ENCODE assay signal across 15 mouse cellular contexts in genomic region chr5:122716793-122717192, GRCm38 (mm10). TPM values are rescaled to one million over a fixed set of nuclear protein-coding genes. Genes with fewer than 3 reads are reported as not detected.
DNase-seq lines count a peak whose midpoint lies in the region; ATAC-seq and TF ChIP-seq lines count a peak whose summit lies in the region.
"Had no signal": no experiment of that assay in that cellular context is flagged by ENCODE, and none has a peak within 500 bp of the region (broad histone marks: within the 10 kb centered on the region; RNA-seq: fewer than 3 reads in every experiment).

No protein-coding gene starts in this region.

- 0 out of 2 replicates have a peak, but pooled peaks have one; percentile 10 for TF ChIP-seq CTCF in hindbrain, postnatal 0 days (IDR thresholded peaks at IDR 0.05; ENCODE audit: low read depth)
- TF ChIP-seq CTCF in lung, embryonic 14.5 days (IDR thresholded peaks at IDR 0.05; ENCODE audit: low read depth) = 0 out of 2 replicates have a peak, but pooled peaks have one; percentile 27
- TF ChIP-seq CTCF in MEL (IDR thresholded peaks at IDR 0.05 in 2 of 3, conservative IDR thresholded peaks at IDR 0.05 in 1 of 3; ENCODE audit: control insufficient read depth in 1 of 3, insufficient read depth in 1 of 3, low read depth in 2 of 3, low read length in 3 of 3, poor library complexity in 1 of 3, severe bottlenecking in 1 of 3) = peak in 2 of 3 experiments; percentile 38 to 42; a peak in 4 of 6 replicates

- ATAC-seq in hindbrain, postnatal 0 days = no peak
- ATAC-seq in lung, embryonic 14.5 days (ENCODE audit: insufficient read depth) = no peak
- no peak for ATAC-seq in forebrain, embryonic 15.5 days (replicated peaks)
- ATAC-seq: intestine, embryonic 16.5 days had no signal

- WGBS in hindbrain, postnatal 0 days = 99% methylated on average over 2 of the region's 2 CpGs
- 90% methylated on average over 2 of the region's 2 CpGs for WGBS in hindbrain, embryonic 10.5 days
- WGBS in lung, embryonic 14.5 days = 92% methylated on average over 2 of the region's 2 CpGs
- WGBS in forebrain, embryonic 15.5 days = 100% methylated on average over 2 of the region's 2 CpGs

- TF ChIP-seq RAD21 in MEL (IDR thresholded peaks at IDR 0.05; ENCODE audit: low read depth, low read length) = peak; percentile 30

- no peaks in the 10 kb centered on the region for H3K27me3 ChIP-seq in hindbrain, postnatal 0 days (ENCODE audit: insufficient read depth, low read length)
- H3K27me3 ChIP-seq in hindbrain, embryonic 10.5 days (ENCODE audit: insufficient read depth, poor library complexity, severe bottlenecking) = no peaks in the 10 kb centered on the region
- H3K27me3 ChIP-seq in lung, embryonic 14.5 days (ENCODE audit: insufficient read depth, low read length) = no peaks in the 10 kb centered on the region
- no peaks in the 10 kb centered on the region for H3K27me3 ChIP-seq in MEL (ENCODE audit: control insufficient read depth in 1 of 2, insufficient read depth in 2 of 2, low read length in 2 of 2)
- H3K27me3 ChIP-seq in splenic B cell, adult 2 months (ENCODE audit: control insufficient read depth, insufficient read depth, low read length, poor library complexity, severe bottlenecking) = no peaks in the 10 kb centered on the region
- H3K27me3 ChIP-seq in forebrain, embryonic 15.5 days = no peaks in the 10 kb centered on the region
- H3K27me3 ChIP-seq: forebrain, embryonic 12.5 days; lung, embryonic 15.5 days had no signal

- no peaks in the 10 kb centered on the region for H3K79me2 ChIP-seq in MEL (ENCODE audit: control insufficient read depth, insufficient read depth, low read length, poor library complexity)

- no peak for DNase-seq in hindbrain, postnatal 0 days (ENCODE audit: low spot score)
- no peak for DNase-seq in hindbrain, embryonic 10.5 days (ENCODE audit: low spot score)
- DNase-seq in lung, embryonic 14.5 days = no peak
- no peak for DNase-seq in lung, adult 18-20 months
- DNase-seq in MEL (ENCODE audit: low read depth, low spot score) = peak; percentile 50
- DNase-seq in splenic B cell, adult 2 months (ENCODE audit: low read depth, low spot score) = peak; percentile 38
- no peak for DNase-seq in spleen, postnatal 36 days (ENCODE audit: low spot score in 2 of 2)
- DNase-seq: kidney, postnatal 14 days; layer of hippocampus, adult 9-11 months; midbrain, embryonic 14.5 days had no signal

- no peak for TF ChIP-seq EP300 in MEL (IDR thresholded peaks at IDR 0.05; ENCODE audit: low read depth in 1 of 2, low read length in 2 of 2)

- TF ChIP-seq POLR2A in MEL (IDR thresholded peaks at IDR 0.05; ENCODE audit: control insufficient read depth in 1 of 2, insufficient read depth in 1 of 2, low read depth in 1 of 2, low read length in 2 of 2, poor library complexity in 1 of 2) = no peak

- H3K4me3 ChIP-seq in hindbrain, postnatal 0 days (ENCODE audit: low read length) = no peak overlapping the region
- no peak overlapping the region for H3K4me3 ChIP-seq in hindbrain, embryonic 10.5 days
- H3K4me3 ChIP-seq in lung, embryonic 14.5 days (ENCODE audit: low read depth, low read length) = no peak overlapping the region
- H3K4me3 ChIP-seq in MEL (ENCODE audit: control insufficient read depth in 1 of 2, insufficient read depth in 1 of 2, low read depth in 2 of 2, low read length in 2 of 2) = no peak overlapping the region
- H3K4me3 ChIP-seq in forebrain, embryonic 15.5 days = no peak overlapping the region
- H3K4me3 ChIP-seq: forebrain, embryonic 12.5 days; lung, embryonic 15.5 days; myocyte had no signal

- no peaks in the 10 kb centered on the region for H3K4me1 ChIP-seq in hindbrain, postnatal 0 days (ENCODE audit: insufficient read depth, low read length)
- H3K4me1 ChIP-seq in hindbrain, embryonic 10.5 days (replicated peaks) = no peaks in the 10 kb centered on the region
- peaks cover 5% of the 10 kb centered on the region; the same call in 1 of the 2 replicates for H3K4me1 ChIP-seq in lung, embryonic 14.5 days (ENCODE audit: insufficient read depth)
- H3K4me1 ChIP-seq in MEL (ENCODE audit: control insufficient read depth in 1 of 2, insufficient read depth in 2 of 2, low read length in 2 of 2) = no peaks in the 10 kb centered on the region
- no peaks in the 10 kb centered on the region for H3K4me1 ChIP-seq in forebrain, embryonic 15.5 days
- H3K4me1 ChIP-seq: forebrain, embryonic 12.5 days had no signal

- H3K27ac ChIP-seq in hindbrain, postnatal 0 days = no peak overlapping the region
- H3K27ac ChIP-seq in hindbrain, embryonic 10.5 days = no peak overlapping the region
- H3K27ac ChIP-seq in lung, embryonic 14.5 days (ENCODE audit: low read depth) = no peak overlapping the region
- no peak overlapping the region for H3K27ac ChIP-seq in MEL (ENCODE audit: control insufficient read depth, low read depth, low read length)
- H3K27ac ChIP-seq in forebrain, embryonic 15.5 days (replicated peaks) = no peak overlapping the region
- H3K27ac ChIP-seq: forebrain, embryonic 12.5 days; lung, embryonic 15.5 days had no signal

- H3K36me3 ChIP-seq in hindbrain, postnatal 0 days (ENCODE audit: insufficient read depth, low read length) = no peaks in the 10 kb centered on the region; the same call in 1 of the 2 replicates
- H3K36me3 ChIP-seq in hindbrain, embryonic 10.5 days = no peaks in the 10 kb centered on the region
- no peaks in the 10 kb centered on the region for H3K36me3 ChIP-seq in lung, embryonic 14.5 days (ENCODE audit: insufficient read depth)
- H3K36me3 ChIP-seq in MEL (ENCODE audit: control insufficient read depth in 1 of 2, insufficient read depth in 2 of 2, low read length in 2 of 2) = peaks cover 0 to 10% of the 10 kb centered on the region in 2 experiments; a peak in 2 of 4 replicates
- H3K36me3 ChIP-seq in splenic B cell, adult 2 months (ENCODE audit: control insufficient read depth, insufficient read depth, low read length, poor library complexity, severe bottlenecking) = peaks cover 4% of the 10 kb centered on the region
- H3K36me3 ChIP-seq in forebrain, embryonic 15.5 days = no peaks in the 10 kb centered on the region
- H3K36me3 ChIP-seq: forebrain, embryonic 12.5 days; lung, embryonic 15.5 days had no signal

- H3K9ac ChIP-seq in hindbrain, postnatal 0 days (replicated peaks; ENCODE audit: low read length) = no peak overlapping the region
- no peak overlapping the region for H3K9ac ChIP-seq in lung, embryonic 14.5 days
- H3K9ac ChIP-seq in MEL (ENCODE audit: control insufficient read depth, low read depth, low read length, poor library complexity, severe bottlenecking) = no peak overlapping the region
- H3K9ac ChIP-seq in forebrain, embryonic 15.5 days (replicated peaks) = no peak overlapping the region
- H3K9ac ChIP-seq: forebrain, embryonic 12.5 days; lung, embryonic 15.5 days had no signal

- H3K9me3 ChIP-seq in hindbrain, postnatal 0 days (ENCODE audit: low read length) = no peaks in the 10 kb centered on the region
- 0 out of 2 replicates have a peak, but pooled peaks cover 7% of the 10 kb centered on the region for H3K9me3 ChIP-seq in hindbrain, embryonic 10.5 days
- H3K9me3 ChIP-seq in lung, embryonic 14.5 days (ENCODE audit: low read depth, low read length) = no peaks in the 10 kb centered on the region
- no peaks in the 10 kb centered on the region for H3K9me3 ChIP-seq in MEL (replicated peaks; ENCODE audit: insufficient read depth, low read length)
- H3K9me3 ChIP-seq in forebrain, embryonic 15.5 days = no peaks in the 10 kb centered on the region
- H3K9me3 ChIP-seq: forebrain, embryonic 12.5 days; lung, embryonic 15.5 days had no signal

- H3K4me2 ChIP-seq in hindbrain, postnatal 0 days (ENCODE audit: low read depth, low read length) = no peak overlapping the region
- H3K4me2 ChIP-seq in lung, embryonic 14.5 days = no peak overlapping the region
- H3K4me2 ChIP-seq in forebrain, embryonic 15.5 days (replicated peaks) = no peak overlapping the region
- H3K4me2 ChIP-seq: forebrain, embryonic 12.5 days; lung, embryonic 15.5 days had no signal

TF ChIP-seq in MEL, 35 proteins besides CTCF, POLR2A, EP300 and RAD21:
- TF ChIP-seq ZNF384 (IDR thresholded peaks at IDR 0.05; ENCODE audit: low read depth, low read length) = peak; percentile 70
- TF ChIP-seq BHLHE40 (IDR thresholded peaks at IDR 0.05; ENCODE audit: borderline replicate concordance, low read depth, low read length) = no peak
- TF ChIP-seq MAX (IDR thresholded peaks at IDR 0.05; ENCODE audit: low read length) = no peak
- TF ChIP-seq E2F4 (IDR thresholded peaks at IDR 0.05; ENCODE audit: borderline replicate concordance, low read depth, low read length) = no peak
- no peak for TF ChIP-seq TBP (IDR thresholded peaks at IDR 0.05; ENCODE audit: low read depth, low read length)
- peak; percentile 33 for TF ChIP-seq SMC3 (IDR thresholded peaks at IDR 0.05; ENCODE audit: low read depth, low read length)

RNA-seq across cellular contexts. Expression of gene P2rx4, which starts 9.4 kb away (rescaled TPM):
- 11.6 and 17.4 TPM in 2 replicates for total RNA-seq in hindbrain, postnatal 0 days (2014; rRNA removed)
- polyA plus RNA-seq in hindbrain, postnatal 0 days (2015; fragmentation: Nextera tagmentation; extraction: Ambion mirVana) = 21.1 and 21.7 TPM in 2 replicates
- polyA plus RNA-seq in hindbrain, embryonic 10.5 days (2016; fragmentation: Nextera tagmentation; extraction: Ambion mirVana) = 5.8 and 6.2 TPM in 2 replicates
- 13.1 and 15.7 TPM in 2 replicates for polyA plus RNA-seq in lung, embryonic 14.5 days (2014; fragmentation: Nextera tagmentation; extraction: Ambion mirVana)
- 14.7 and 15.2 TPM in 2 replicates for total RNA-seq in MEL (2012; rRNA removed)
- polyA plus RNA-seq in MEL (2012; ENCODE audit: insufficient read depth in 1 of 2, insufficient read length in 2 of 2, low read depth in 1 of 2, low replicate concordance in 2 of 2, missing spikeins in 1 of 2) = 10 to 100 TPM in 1 of 2 experiments, not detected in 1; 30.9 TPM
- polyA plus RNA-seq in forebrain, embryonic 15.5 days (2015; fragmentation: Nextera tagmentation; extraction: Ambion mirVana) = 8.8 and 9.4 TPM in 2 replicates

Comparison
In these comparisons a context has a peak if more than half of its experiments do, and no peak if none do; other contexts are left out.
1. DNase-seq: peak in MEL (single experiment) and splenic B cell, adult 2 months (single experiment); none in hindbrain, postnatal 0 days (single experiment), hindbrain, embryonic 10.5 days (single experiment), lung, embryonic 14.5 days (single experiment), lung, adult 18-20 months (0 of 2) and spleen, postnatal 36 days (0 of 2).
2. Peak in every context shown above with its lines, with median percentiles within 50 percentile points of each other: CTCF ChIP-seq.